Mouse (Mus musculus) monocyte, adult 5-6 weeks (primary cell): ENCODE data around the gene Rassf8. TPM values are rescaled to one million over a fixed set of nuclear protein-coding genes. Genes with fewer than 3 reads are reported as not detected.

Experiments used
- ATAC-seq: fragments of 153-309, 156-312 bp; replicated peaks from 2 replicates; pipeline ENCODE4 v1.8.0; 2017; ENCODE audit warnings: mild to moderate bottlenecking; ENCODE audit not compliant: low TSS enrichment, insufficient number of reproducible peaks, severe bottlenecking, poor library complexity, low FRiP score
- total RNA-seq: library from RNA; stranded (forward); fragments of 200-1000, 200-491, 200-594 nt; gene quantifications from 3 replicates; pipeline ENCODE4 v1.2.3, GENCODE M21; 2017

Gene Rassf8
- 2.3 to 12.3 TPM (median 8.3 TPM) in 3 replicates for total RNA-seq

DNA sequence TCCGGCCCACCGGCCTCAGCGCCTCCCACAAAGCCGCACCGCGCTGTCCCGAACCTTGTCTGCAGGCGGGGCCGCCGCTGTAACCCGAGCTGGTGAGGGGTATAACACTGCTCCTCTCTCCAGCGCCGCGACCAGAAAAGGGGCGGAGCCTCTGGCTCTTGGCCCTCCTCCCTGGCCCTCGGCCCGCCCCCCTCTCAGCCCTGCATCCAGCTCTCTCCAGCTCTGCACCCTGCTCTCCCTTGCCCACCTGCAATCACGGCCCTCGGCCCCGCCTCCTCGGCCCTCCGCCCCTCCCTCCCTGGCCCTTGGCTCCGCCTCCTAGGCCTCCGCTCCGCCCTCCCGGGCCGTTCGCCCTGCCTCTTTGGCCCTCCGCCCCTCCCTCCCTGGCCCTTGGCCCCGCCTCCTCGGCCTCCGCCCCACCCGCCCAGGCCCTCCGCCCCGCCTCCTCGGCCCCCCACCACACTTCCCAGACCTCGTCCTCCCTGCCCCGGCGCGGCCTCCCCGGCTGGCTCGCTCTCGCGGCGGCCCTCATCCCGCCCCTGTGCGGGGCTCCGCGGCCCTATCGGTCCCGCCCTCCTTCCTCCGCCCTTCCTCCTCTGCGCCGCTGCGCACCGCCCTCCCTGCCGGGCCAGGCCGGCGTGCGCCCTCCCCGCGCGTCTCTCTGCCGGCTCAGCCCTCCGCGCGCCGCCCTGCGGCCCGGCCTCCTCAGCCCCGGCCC lies at the start of gene Rassf8:
Gene Rassf8, plus strand, starts transcription at position 617 of the 718 bp plus-strand sequence.
- ATAC-seq = peak; percentile 71

GRCm38 (mm10) chr6:145701021-145701540 lies 45.5 kb upstream of the Rassf8 start:
- ATAC-seq = no peak

- no peak for ATAC-seq
Observed at GRCm38 (mm10) chr6:145703667-145704066, 42.9 kb upstream of the Rassf8 start.

- ATAC-seq = no peak
Observed at GRCm38 (mm10) chr6:145709956-145710720, 36.4 kb upstream of the Rassf8 start.

- no peak for ATAC-seq
Observed at GRCm38 (mm10) chr6:145710797-145711196, 35.8 kb upstream of the Rassf8 start.

- ATAC-seq = no peak
Observed at GRCm38 (mm10) chr6:145711320-145711719, 35.2 kb upstream of the Rassf8 start.

- ATAC-seq = no peak
Observed at GRCm38 (mm10) chr6:145713241-145714114, 33.1 kb upstream of the Rassf8 start.

GRCm38 (mm10) chr6:145714131-145714530 lies 32.4 kb upstream of the Rassf8 start:
- no peak for ATAC-seq

GRCm38 (mm10) chr6:145722596-145722995 lies 24.0 kb upstream of the Rassf8 start:
- ATAC-seq = no peak

GRCm38 (mm10) chr6:145723131-145723863 lies 23.3 kb upstream of the Rassf8 start:
- ATAC-seq = no peak

DNA sequence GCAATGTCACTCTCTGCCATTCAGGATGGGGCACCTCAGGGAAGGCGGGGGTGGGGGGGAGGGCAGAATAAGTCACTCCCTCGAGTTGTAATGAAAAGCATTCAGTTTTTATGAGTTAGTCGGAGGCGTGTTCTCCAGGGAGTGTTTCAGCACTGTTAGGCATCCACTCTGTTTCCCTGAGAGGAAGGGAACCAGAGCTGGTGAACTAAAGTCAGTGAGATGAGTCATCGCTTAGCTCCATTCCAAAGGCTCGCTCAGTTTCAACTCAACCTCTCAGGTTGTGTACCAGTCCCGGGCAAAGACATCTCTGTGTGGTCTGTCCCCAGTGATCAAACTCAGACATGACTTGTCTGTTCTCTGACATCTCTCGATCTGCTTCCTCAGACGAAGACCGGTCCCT lies 20.7 kb upstream of the Rassf8 start:
- no peak for ATAC-seq

DNA sequence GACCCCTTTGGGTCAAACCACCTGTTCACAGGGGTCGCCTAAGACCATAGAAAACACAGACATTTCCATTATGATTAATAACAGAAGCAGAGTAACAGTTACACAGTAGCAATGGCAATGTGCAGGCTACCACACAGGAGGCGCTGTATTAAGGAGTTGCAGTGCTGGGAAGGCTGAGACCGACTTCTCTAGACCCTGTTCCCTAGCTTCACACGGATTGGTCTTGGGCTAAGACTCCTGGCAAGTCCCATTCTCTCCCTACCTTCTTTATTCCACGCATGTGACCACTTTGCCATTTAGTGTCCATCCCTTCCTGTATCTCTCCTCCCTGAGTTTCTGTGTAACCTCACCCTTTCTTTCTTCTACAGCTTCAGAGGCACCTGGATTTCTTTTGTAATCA lies 19.6 kb upstream of the Rassf8 start:
- no peak for ATAC-seq

GRCm38 (mm10) chr6:145732868-145733267 lies 13.7 kb upstream of the Rassf8 start:
- no peak for ATAC-seq

DNA sequence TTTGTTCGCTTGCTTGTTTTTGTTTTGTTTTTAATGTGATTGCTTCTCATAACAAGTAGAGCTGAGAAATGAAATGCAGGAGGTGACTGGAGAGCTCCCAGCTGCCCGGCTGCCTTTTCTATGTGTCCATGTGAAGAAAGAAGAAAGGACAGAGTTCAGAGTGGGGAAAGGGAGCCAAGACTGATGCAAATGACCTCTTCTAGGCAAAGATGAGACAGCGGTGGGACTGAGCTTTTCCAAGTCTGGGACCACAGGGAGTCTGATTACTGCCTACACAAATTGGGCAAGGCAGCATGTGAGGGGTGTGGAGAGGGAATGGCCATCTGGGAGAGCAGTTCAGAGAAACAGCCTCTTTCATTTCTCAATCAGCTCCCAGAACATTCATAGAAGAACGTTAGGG lies 13.3 kb upstream of the Rassf8 start:
- ATAC-seq = no peak

DNA sequence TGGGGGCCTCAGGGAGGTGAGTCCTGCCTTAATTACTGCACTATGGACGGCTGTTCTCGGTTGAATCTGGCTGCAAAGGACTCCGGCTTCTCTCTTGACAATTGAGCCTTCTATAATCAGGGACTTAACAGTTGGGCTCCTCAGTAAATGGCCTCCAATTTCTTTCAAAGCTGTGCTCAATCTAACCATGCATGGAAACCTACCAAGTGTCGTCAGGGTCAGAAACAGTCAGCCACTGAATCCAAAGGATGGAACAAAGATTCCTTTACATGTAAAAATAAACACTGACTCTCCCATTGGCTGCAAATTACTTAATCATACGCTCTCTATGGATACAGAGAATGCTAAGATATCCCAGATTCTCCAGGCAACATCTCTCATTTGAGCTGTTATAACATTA lies 12.6 kb upstream of the Rassf8 start:
- ATAC-seq = no peak

DNA sequence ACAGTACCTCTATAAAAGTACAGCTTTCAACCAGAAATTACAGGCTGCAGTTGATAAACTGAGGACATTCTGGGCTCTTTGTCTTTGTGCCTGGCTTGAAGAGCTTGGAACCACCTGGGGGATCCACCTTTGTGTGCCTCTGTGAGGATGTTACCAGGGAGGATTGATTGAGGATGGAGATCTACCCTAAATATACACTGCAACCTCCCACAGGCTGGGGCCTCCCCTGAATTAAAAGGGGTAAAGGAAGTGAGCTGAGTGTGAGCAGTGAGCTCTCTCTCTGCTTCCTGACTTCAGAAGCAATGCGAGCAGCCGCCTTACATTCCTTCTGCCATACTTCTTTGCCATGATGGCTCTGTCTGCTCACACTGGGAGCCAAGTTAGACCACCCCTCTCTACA lies 10.4 kb upstream of the Rassf8 start:
- no peak for ATAC-seq

- ATAC-seq = no peak
Observed at GRCm38 (mm10) chr6:145739231-145739630, 7.3 kb upstream of the Rassf8 start.

- no peak for ATAC-seq
Observed at GRCm38 (mm10) chr6:145740011-145740410, 6.5 kb upstream of the Rassf8 start.
